Mouse (Mus musculus): ENCODE measurements at regions not wholly inside any gene's neighbourhood (a gene's known extent, or its start where the extent isn't known, plus 50 kb on each side); places are given as distances from the start of the nearest gene placed in this dataset.
A peak's percentile ranks its signal among the peaks of the same experiment; 100 is the strongest.
"Not testable (repeated sequence)": the region's sequence is repeated elsewhere in the genome, so short reads cannot be mapped to it uniquely, and the experiment has no call there.

- DNase-seq (ENCODE audit: extremely low spot score in 1 of 2, low spot score in 2 of 2) = no peak
- intact Hi-C loops (cut with DNase I) = no loop called here
Observed at GRCm38 (mm10) chr7:60293556-60293955, 153.5 kb upstream of the Snrpn start.

- intact Hi-C loops (cut with DNase I) = loop anchor here (10.0 kb wide), 1 partner anchor 240 kb away; the partner anchor contains the start of genes Gm38393 and Snurf
- DNase-seq (ENCODE audit: extremely low spot score in 1 of 2, low spot score in 2 of 2) = peak; percentile 2 to 36
Observed at GRCm38 (mm10) chr7:60244187-60244866, 104.3 kb upstream of the Snrpn start.

- peak; percentile 39 to 60 for DNase-seq (ENCODE audit: extremely low spot score in 1 of 2, low spot score in 2 of 2)
Observed at GRCm38 (mm10) chr7:60243746-60244145, 103.7 kb upstream of the Snrpn start.

GRCm38 (mm10) chr7:60238595-60239195, 98.7 kb upstream of the Snrpn start:
- intact Hi-C loops (cut with DNase I) = not testable (repeated sequence)
- peak; percentile 14 to 15 for DNase-seq (ENCODE audit: extremely low spot score in 1 of 2, low spot score in 2 of 2)

More at GRCm38 (mm10) chr7:60243746-60244145, 103.7 kb upstream of the Snrpn start:
- intact Hi-C loops (cut with DNase I) = loop anchor here (10.0 kb wide), 1 partner anchor 239 kb away; the partner anchor contains the start of genes Gm38393 and Snurf

- DNase-seq (ENCODE audit: extremely low spot score in 1 of 2, low spot score in 2 of 2) = peak; percentile 27 to 39
- intact Hi-C loops (cut with DNase I) = not testable (repeated sequence)
Observed at GRCm38 (mm10) chr7:60216358-60217273, 76.6 kb upstream of the Snrpn start.
